Mouse (Mus musculus): ENCODE data around the gene Cfap298. TPM values are rescaled to one million over a fixed set of nuclear protein-coding genes. Genes with fewer than 3 reads are reported as not detected.

The Cfap298 gene
- polyA plus RNA-seq, 2 experiments, result 11.5 to 18.4 TPM

GRCm38 (mm10) chr16:90927446-90927845, 7.5 kb downstream of the Cfap298 start:
- Histone ChIP-seq H3K27me3 (ENCODE audit: control insufficient read depth, insufficient read depth, low read length) (no peaks in the 10 kb centered on the region), H3K4me2 (ENCODE audit: low read depth) (no peak overlapping the region), H3K9ac (replicated peaks) (no peak overlapping the region), H3K4me3 (ENCODE audit: insufficient read depth in 1 of 2, low read depth in 2 of 2, low read length in 2 of 2) (no peak overlapping the region), H3K9me3 (ENCODE audit: control insufficient read depth, low read length) (no peaks in the 10 kb centered on the region), H3K36me3 (replicated peaks; ENCODE audit: control insufficient read depth, insufficient read depth, low read depth) (no peaks in the 10 kb centered on the region), H3K27ac (no peak overlapping the region), H3K4me1 (replicated peaks; ENCODE audit: control insufficient read depth in 2 of 2, insufficient read depth in 2 of 2, low read length in 1 of 2) (no peaks in the 10 kb centered on the region)
- ATAC-seq (ENCODE audit: insufficient read depth) (no peak), DNase-seq (ENCODE audit: low read depth in 3 of 3, low spot score in 3 of 3) (no peak)
- WGBS (ENCODE audit: insufficient replicate concordance), result 69% methylated on average over 4 of the region's 4 CpGs
- TF ChIP-seq EP300 (IDR thresholded peaks at IDR 0.05; ENCODE audit: low read depth) (no peak), CTCF (IDR thresholded peaks at IDR 0.05; ENCODE audit: low read depth) (no peak)

GRCm38 (mm10) chr16:90925461-90925860, 9.5 kb downstream of the Cfap298 start:
- DNase-seq (ENCODE audit: low read depth in 3 of 3, low spot score in 3 of 3) (peak in 1 of 3 experiments; percentile 16), ATAC-seq (ENCODE audit: insufficient read depth) (no peak)
- H3K4me1 ChIP-seq (replicated peaks; ENCODE audit: control insufficient read depth in 2 of 2, insufficient read depth in 2 of 2, low read length in 1 of 2), result no peaks in the 10 kb centered on the region
- no peaks in the 10 kb centered on the region for H3K9me3 ChIP-seq (ENCODE audit: control insufficient read depth, low read length)
- WGBS (ENCODE audit: insufficient replicate concordance), result 30% methylated on average over 5 of the region's 5 CpGs
- no peak overlapping the region for H3K27ac ChIP-seq
- H3K27me3 ChIP-seq (ENCODE audit: control insufficient read depth, insufficient read depth, low read length), result no peaks in the 10 kb centered on the region
- H3K4me3 ChIP-seq (ENCODE audit: insufficient read depth in 1 of 2, low read depth in 2 of 2, low read length in 2 of 2), result no peak overlapping the region
- no peaks in the 10 kb centered on the region for H3K36me3 ChIP-seq (replicated peaks; ENCODE audit: control insufficient read depth, insufficient read depth, low read depth)
- TF ChIP-seq EP300 (IDR thresholded peaks at IDR 0.05; ENCODE audit: low read depth) (no peak), CTCF (IDR thresholded peaks at IDR 0.05; ENCODE audit: low read depth) (peak; percentile 91)
- no peak overlapping the region for H3K4me2 ChIP-seq (ENCODE audit: low read depth)
- no peak overlapping the region for H3K9ac ChIP-seq (replicated peaks)

GRCm38 (mm10) chr16:90924606-90925370, 10.1 kb downstream of the Cfap298 start:
- Histone ChIP-seq H3K4me2 (ENCODE audit: low read depth) (no peak overlapping the region), H3K27ac (no peak overlapping the region), H3K27me3 (ENCODE audit: control insufficient read depth, insufficient read depth, low read length) (no peaks in the 10 kb centered on the region), H3K9me3 (ENCODE audit: control insufficient read depth, low read length) (no peaks in the 10 kb centered on the region), H3K4me3 (ENCODE audit: insufficient read depth in 1 of 2, low read depth in 2 of 2, low read length in 2 of 2) (no peak overlapping the region), H3K4me1 (replicated peaks; ENCODE audit: control insufficient read depth in 2 of 2, insufficient read depth in 2 of 2, low read length in 1 of 2) (no peaks in the 10 kb centered on the region), H3K9ac (replicated peaks) (no peak overlapping the region), H3K36me3 (replicated peaks; ENCODE audit: control insufficient read depth, insufficient read depth, low read depth) (no peaks in the 10 kb centered on the region)
- DNase-seq (ENCODE audit: low read depth in 3 of 3, low spot score in 3 of 3) (no peak), ATAC-seq (ENCODE audit: insufficient read depth) (peak; percentile 29; the same call in 1 of the 2 replicates)
- 65% methylated on average over 13 of the region's 13 CpGs for WGBS (ENCODE audit: insufficient replicate concordance)
- no peak for TF ChIP-seq CTCF (IDR thresholded peaks at IDR 0.05; ENCODE audit: low read depth)
- no peak for TF ChIP-seq EP300 (IDR thresholded peaks at IDR 0.05; ENCODE audit: low read depth)

GRCm38 (mm10) chr16:90921471-90922159, 13.3 kb downstream of the Cfap298 start:
- H3K9me3 ChIP-seq (ENCODE audit: control insufficient read depth, low read length), result no peaks in the 10 kb centered on the region
- no peak overlapping the region for H3K4me3 ChIP-seq (ENCODE audit: insufficient read depth in 1 of 2, low read depth in 2 of 2, low read length in 2 of 2)
- DNase-seq (ENCODE audit: low read depth in 3 of 3, low spot score in 3 of 3), result no peak
- H3K4me1 ChIP-seq (replicated peaks; ENCODE audit: control insufficient read depth in 2 of 2, insufficient read depth in 2 of 2, low read length in 1 of 2), result no peaks in the 10 kb centered on the region
- ATAC-seq (ENCODE audit: insufficient read depth), result no peak
- H3K27ac ChIP-seq, result no peak overlapping the region
- H3K27me3 ChIP-seq (ENCODE audit: control insufficient read depth, insufficient read depth, low read length), result no peaks in the 10 kb centered on the region
- TF ChIP-seq CTCF (IDR thresholded peaks at IDR 0.05; ENCODE audit: low read depth), result no peak
- TF ChIP-seq EP300 (IDR thresholded peaks at IDR 0.05; ENCODE audit: low read depth), result no peak
- H3K9ac ChIP-seq (replicated peaks), result no peak overlapping the region
- WGBS (ENCODE audit: insufficient replicate concordance), result 34% methylated on average over 10 of the region's 10 CpGs
- no peak overlapping the region for H3K4me2 ChIP-seq (ENCODE audit: low read depth)
- H3K36me3 ChIP-seq (replicated peaks; ENCODE audit: control insufficient read depth, insufficient read depth, low read depth), result no peaks in the 10 kb centered on the region

- no peak overlapping the region for H3K9ac ChIP-seq (replicated peaks)
- DNase-seq (ENCODE audit: low read depth in 3 of 3, low spot score in 3 of 3), result no peak
- ATAC-seq (ENCODE audit: insufficient read depth), result no peak
- TF ChIP-seq CTCF (IDR thresholded peaks at IDR 0.05; ENCODE audit: low read depth) (no peak), EP300 (IDR thresholded peaks at IDR 0.05; ENCODE audit: low read depth) (no peak)
- no peak overlapping the region for H3K4me3 ChIP-seq (ENCODE audit: insufficient read depth in 1 of 2, low read depth in 2 of 2, low read length in 2 of 2)
- no peaks in the 10 kb centered on the region for H3K36me3 ChIP-seq (replicated peaks; ENCODE audit: control insufficient read depth, insufficient read depth, low read depth)
- H3K27me3 ChIP-seq (ENCODE audit: control insufficient read depth, insufficient read depth, low read length), result no peaks in the 10 kb centered on the region; the same call in 1 of the 2 replicates
- no peaks in the 10 kb centered on the region for H3K9me3 ChIP-seq (ENCODE audit: control insufficient read depth, low read length)
- 58% methylated on average over 8 of the region's 8 CpGs for WGBS (ENCODE audit: insufficient replicate concordance)
- H3K4me2 ChIP-seq (ENCODE audit: low read depth), result no peak overlapping the region
- no peaks in the 10 kb centered on the region for H3K4me1 ChIP-seq (replicated peaks; ENCODE audit: control insufficient read depth in 2 of 2, insufficient read depth in 2 of 2, low read length in 1 of 2)
- no peak overlapping the region for H3K27ac ChIP-seq
These were observed 17.8 kb downstream of the Cfap298 start for GRCm38 (mm10) chr16:90917156-90917555.
